Mouse (Mus musculus): ENCODE results near the gene Sorl1.

Gene Sorl1

DNA sequence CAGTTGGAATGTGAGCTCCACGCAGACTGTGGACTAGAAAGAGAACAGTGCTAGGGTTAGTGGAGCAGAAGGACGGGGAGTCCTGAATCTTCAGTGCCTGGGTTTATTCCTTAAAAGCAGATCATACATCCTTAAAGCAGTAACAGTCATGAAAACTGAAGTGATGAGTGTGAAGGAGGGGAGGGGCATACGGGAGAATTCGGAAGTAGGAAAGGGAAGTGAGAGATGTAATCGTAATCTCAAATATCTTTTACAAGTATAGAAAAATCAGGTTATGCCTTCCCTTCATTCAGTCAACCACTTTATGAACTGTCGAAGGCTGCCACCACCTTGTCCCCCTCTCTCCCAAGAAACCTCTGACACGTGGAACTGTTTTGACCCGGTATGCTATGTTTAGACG is 165.8 kb downstream of the Sorl1 start:
- DNase-seq (ENCODE audit: low spot score in 2 of 2): no peak

DNA sequence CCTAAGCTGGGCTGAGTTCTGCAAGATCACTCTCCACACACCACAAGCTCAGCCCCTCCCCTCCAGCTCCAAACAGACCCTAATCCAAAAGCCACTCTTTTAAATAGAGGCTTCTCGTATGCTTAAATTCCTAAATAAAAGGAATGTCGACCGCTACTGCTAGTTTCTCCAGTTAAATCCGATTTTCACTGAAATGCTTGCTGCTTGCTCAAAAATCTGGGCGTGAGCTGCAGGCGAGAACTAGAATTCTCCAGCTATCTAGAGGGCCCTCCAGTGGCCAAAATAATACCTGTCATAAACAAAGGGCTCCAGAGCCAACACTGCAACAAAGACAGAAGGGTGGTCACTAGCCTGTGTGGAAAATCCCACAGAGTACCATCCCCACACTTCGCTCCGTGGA is 170.6 kb downstream of the Sorl1 start:
- DNase-seq (ENCODE audit: low spot score in 2 of 2): peak; percentile 41 to 67

DNA sequence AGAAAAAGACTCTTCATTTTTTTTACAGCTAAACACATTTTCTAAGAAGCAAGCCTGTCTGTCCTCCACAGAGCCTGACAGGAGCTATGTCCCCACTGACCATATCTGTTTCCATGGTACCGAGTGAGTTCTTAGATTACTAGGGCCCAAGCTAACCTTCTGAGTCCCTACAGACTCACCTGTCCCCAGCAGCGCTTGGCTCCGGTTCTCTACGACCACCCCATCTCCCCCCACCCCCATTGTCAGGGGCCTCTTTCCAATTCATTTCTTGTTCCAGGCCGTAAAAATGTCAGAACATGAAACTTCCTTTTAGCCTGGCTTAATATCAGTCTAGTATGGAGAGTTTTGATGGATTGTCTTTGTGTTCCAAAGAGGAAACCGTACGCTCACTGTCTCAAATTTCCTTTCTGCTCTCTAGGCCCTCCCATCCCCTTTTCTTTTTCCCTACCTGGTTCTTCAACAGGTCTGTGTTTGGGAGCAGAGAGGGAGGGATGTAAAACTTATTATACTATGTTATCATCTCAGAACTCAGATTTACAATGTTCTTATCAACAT is 171.4 kb downstream of the Sorl1 start:
- no peak for DNase-seq (ENCODE audit: low spot score in 2 of 2)

DNA sequence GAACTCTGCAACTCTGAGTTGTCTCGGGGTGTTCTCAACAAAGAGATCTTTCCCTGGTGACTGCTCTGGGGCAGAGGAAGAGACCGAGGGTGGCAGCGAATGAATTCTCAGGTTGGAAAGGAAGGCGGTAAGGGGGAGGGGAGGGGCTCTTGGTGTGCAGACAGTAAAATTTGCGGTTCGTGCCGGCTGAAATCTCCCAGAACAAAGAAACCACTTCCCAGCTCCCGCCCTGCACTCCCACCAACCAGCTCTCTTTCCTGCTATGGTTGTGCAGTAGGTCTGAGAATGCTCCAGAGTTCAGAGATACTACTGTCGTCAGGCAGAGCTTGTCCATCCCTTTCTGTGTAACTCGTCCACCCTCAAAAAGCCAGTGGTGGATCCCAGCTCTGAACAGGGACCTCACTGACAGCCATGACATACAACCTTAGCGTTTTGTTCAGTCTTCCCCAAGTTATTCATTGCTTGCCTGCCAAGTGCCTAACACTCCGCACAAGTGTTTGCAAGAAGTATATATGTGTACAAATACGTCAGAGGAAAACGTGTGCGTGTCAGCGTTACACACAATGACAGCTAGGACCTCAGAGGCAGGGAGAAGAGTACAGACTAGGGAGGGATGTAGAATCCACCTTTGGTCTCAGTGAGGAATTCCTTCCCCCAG is 172.5 kb downstream of the Sorl1 start:
- no peak for DNase-seq (ENCODE audit: low spot score in 2 of 2)

DNA sequence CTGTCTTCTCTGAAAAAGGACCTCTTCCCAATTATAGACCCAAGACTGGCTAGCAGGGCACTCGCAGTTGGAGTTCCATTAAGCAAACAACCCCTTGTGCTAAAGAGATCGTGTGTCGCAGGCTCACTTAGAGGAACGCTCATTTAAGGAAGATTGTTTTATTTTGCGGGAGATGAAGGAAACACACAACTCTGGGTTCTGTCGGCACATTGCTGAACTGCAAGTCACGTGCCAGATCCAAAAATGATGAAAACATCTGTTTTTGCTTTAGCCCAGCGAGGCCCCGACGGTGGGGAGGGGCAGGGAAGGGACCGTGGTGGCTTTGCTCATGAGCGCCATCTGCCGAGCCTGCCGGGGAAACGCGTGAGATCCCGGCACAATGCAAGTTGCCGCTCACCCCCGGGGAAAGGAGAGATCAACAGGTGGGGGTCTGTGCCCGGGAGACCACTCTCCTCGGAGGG is 173.1 kb downstream of the Sorl1 start:
- peak; percentile 87 to 91 for DNase-seq (ENCODE audit: low spot score in 2 of 2)

DNA sequence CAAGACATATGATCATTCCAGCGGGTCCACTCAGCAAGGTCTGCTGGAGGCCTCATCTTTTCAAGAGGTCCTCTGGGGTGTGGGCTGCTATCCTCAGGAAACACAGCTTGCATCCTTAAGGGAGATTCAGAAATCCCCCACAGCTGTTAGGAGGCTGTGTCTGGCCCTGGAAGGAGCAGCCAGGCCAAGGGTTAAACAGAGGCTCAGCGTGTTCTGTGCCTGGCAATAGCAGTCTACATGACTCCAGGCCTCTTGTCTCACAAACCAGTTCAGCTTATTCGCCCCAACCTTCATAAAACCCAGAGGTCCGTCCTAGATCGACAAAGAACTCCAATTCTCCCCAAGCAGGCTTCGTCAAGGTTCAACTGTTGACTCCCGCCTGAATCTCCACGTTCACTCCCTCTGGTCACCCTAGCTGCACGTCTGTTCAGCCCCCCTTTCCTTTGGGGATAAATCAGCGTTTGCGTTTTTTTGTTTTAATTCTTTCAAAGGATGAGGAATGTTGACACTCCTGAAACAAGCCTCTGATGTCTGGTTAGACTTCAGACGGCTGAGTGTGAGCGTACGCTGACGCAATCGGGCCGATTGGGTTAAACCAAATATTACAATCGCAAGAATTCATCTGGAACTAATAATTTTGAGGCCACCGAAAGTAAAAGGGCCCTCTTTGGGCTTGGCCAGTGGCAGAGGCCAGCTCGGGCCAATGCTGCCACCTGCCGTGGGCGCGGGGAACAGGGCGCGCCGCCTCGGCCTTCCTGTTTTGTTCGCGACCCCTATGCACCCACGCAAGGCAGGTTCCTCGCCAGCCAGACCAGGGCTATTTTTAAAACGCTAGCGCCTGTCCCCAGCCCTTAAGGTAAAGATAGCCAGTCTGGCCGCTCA is 173.7 kb downstream of the Sorl1 start:
- peak; percentile 90 for DNase-seq (ENCODE audit: low spot score in 2 of 2)

DNA sequence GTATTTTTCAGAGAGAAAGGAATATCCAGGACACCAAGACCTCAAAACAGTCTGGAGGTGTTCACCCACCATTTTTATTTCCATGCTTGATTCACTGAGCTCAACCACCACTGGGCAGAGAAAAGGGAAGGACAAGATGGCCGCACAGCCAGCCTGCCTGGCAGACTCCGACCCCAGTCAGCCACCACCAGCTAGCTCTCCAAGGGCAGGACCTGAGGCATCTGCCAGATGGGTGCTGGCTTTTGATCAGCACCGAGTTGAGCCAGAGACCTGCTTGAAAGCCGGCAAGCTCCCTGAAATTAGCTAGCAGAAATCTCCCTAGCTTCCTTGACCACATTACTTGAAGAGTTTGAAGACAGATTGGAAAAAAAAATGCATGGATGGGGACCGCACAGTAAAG is 174.6 kb downstream of the Sorl1 start:
- no peak for DNase-seq (ENCODE audit: low spot score in 2 of 2)

DNA sequence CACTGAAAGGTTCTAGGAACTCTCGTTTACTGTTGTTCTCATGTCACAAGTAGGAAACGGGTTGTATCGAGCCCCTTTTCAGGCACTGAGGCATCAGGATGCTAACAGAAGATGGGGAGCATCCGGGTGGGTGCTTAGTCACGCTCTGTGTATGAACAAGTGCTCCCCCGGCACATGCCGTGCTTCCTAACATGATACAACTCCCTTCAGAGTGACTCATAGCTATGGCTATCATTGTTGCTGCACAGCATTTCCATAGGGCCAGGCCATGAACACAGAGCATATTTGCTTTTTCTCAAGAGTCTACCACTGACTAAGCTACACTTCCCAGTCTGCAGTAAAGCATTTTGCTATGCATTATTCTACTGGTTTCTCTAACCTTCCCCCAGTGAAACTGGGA is 179.1 kb downstream of the Sorl1 start:
- DNase-seq (ENCODE audit: low spot score in 2 of 2): no peak

DNA sequence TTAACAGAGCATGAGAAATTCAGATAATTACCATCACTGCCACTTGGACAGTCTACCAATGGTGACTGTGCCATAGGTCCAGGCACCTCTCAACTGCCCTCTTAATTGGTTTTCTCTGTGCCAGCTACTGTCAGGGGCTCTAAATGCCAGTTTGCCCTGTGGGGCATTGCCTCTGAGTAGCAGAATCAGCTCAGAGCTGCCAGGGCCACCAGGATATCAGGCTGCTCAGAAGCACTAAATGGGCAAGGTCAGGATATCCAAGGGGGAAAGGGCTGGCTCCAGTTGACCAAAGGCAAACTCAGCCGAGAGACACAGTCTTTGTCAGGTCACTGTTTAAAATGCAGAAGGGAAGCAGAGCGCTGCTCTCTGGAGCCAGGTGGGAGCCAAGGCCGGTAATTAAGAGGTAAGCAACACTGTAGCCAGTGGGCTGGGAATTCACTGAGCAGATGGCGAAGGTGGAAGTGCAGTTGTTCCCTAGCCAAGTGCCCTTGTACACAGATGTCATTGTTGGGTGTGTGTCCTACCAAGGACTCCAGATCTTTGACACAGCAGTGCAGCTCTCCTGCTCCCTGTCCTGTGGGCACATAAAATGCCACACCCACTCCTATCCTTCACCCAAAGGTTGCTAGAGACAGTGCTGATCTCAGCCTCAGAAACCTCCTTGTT is 181.0 kb downstream of the Sorl1 start:
- no peak for DNase-seq (ENCODE audit: low spot score in 2 of 2)

DNA sequence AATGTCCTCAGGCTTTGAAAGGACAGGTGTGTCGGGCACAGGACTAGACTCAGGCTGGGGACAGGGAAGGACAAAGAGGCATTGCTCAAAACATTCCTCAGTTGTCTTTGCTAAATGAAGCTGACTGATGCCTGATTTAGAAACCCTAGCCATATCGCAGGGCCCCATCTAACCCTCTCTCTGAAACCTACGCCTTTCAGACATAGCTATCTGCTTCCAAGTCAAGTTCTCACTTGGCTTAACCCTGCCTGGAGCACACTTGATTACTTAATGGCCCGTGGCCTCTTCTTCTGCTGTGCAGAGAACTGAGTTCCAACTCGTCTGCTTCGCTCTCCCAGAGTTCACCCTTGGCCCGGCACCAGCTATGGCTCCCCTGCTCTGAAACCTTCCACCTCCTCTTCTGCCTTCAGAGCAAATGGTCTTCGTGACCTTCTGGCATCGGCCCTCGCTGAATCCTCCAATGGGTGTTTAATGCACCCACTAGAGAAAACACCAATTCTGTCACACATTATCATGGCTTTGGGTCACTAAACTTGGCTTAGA is 183.7 kb downstream of the Sorl1 start:
- no peak for DNase-seq (ENCODE audit: low spot score in 2 of 2)

DNA sequence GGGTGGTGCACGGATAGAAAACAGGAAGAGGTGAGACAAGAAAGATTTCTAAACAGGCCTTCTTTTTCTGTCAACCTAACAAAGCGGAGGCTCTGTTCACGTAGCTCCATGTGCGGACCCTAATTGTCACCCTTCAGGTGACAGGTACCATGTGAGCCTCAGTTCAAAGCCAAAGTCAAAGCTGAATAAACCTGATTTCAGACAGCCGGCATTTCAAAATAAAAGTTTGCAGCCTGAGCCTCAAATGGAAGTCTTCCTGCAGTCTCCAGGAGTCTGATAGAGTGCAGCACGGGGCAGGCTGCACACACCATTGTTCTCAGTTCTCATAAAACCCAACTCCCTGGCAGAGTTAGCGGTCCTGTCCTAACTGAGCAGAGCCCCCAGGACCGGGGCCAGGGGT is 185.6 kb downstream of the Sorl1 start:
- DNase-seq (ENCODE audit: low spot score in 2 of 2): no peak

DNA sequence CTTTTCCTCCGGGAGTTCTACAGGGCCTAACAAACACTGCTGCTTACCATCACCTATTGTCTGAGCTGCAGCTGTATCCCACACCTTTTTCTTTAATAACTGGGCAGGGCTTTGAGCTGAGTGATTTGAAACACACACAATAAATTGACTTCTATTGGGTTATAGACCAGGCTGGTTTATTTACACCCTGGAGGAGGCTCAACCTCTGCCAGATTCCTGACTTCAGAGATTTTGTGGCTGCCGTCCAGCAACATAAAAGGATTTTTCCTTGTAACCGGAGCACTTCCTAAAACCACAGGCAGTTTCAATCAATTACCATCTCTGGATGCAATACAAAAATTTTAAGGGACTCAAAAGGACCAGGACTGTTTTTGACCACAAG is 186.1 kb downstream of the Sorl1 start:
- no peak for DNase-seq (ENCODE audit: low spot score in 2 of 2)

DNA sequence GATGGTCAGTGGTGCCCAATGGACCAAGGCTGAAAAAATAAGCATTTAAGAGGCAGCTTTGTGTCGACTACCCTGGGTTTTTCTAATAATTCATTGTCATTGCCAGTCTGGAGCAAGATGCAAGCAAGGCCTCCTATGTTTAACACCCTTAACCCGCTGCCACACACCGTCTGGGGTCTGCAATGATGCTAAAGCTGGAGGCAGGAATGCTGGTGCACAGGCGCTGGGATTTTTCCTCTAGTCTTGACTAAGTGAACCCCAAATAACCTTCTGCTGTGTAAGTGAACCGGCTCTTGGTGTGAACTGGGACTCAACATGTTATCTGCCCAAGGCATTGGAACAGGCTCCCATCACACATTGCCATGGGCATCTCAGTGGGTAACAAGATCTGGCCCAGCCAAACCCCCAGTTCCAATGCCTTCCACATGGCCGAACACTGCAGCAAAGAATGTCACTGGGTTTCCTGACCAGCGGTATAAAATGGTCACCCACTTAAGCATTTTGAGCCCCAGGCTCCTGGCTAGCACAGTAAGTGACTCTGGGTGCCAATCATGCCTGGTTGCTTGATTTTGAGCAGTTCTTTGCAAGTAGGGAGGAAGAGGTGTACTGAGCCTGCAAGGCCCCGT is 186.6 kb downstream of the Sorl1 start:
- DNase-seq (ENCODE audit: low spot score in 2 of 2): no peak

DNA sequence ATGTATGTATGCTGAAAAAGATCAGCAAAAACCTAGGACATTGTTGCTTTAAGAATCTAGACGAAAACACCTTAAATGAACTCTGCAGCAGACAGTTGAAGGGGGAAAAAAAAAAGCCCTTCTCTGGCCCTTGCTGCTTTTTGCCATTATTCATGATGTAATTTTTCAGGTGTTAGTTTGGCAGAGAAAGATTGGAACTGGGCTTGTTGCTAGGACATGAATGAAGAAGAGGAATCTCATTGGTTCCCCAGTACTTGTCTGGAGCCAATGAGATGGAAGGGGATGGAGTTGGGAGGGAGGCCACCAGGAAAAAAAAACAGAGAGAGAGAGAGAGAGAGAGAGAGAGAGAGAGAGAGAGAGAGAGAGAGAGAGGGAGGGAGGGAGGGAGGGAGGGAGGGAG is 187.5 kb downstream of the Sorl1 start:
- no peak for DNase-seq (ENCODE audit: low spot score in 2 of 2)

DNA sequence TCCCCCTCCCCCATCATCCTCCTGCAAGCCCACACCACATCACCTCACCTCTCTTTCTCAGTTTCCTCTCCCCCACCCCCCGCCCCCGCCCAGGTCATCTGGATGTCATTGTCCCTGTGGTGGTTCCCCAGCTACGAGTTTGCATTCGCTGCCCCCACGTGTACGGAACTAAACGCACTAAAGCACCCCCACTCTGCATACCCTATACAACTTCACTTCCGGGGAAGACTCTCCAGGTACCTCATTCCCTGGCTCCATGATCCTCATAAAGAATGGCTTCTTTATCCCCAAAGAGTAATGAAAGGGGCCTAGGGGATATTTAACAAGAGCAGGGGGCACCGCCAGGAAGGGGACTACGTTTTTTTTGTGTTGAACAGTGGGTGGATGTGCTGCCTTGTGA is 188.1 kb downstream of the Sorl1 start:
- no peak for DNase-seq (ENCODE audit: low spot score in 2 of 2)

DNA sequence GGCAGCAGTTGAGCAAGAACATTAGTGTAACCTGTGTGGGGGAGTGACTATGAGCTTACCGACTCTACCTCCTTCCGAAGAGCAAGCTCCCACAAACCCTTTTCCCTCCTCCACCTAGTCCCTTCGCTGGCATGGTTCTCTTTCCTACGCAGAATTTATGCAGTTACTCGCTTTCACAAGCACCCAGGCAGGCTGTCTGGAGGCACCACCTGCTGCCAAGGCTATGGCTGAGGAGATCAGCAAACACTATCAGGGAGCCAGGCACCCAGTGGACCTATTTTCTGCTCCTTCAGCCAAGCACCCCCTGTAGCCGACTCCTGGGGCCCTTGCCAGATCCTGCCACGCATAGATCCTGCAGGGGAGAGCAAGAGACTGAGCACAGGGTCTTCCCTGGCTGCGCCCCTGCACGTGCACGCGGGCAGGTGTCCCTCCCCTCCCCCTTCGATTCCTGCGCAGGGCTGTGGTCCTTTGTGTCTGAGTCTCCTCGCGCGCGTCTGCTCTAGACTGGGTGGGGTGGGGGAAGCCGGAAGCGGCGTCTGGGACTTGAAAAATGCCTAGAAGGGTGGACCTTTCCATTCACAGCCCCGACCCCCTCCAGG is 188.6 kb downstream of the Sorl1 start:
- peak in 1 of 2 experiments; percentile 36 for DNase-seq (ENCODE audit: low spot score in 2 of 2)

DNA sequence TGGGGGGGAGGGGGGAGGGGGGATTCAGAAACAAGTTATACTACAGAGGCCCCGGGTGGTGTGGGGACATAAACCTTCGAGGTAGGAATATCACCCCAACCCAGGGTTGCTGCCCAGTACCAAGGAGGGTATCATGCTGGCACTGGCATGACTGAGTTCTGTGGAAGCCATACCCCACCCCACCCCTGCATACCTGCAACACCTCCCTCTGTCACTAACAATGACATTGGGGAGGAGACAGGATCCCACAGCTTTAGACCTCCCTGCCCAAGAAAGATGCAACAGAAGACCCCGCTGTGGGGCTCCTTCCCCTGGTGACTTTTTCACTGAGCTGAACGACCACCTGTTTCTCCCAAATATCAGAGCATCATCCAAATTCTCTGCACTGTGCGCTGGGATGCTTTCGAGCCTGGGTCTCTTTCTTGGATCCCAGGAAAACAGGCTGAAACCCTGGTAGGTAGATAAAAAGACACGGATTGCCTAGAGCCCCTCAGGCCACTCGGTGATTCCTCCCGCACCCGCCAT is 189.2 kb downstream of the Sorl1 start:
- DNase-seq (ENCODE audit: low spot score in 2 of 2): no peak

DNA sequence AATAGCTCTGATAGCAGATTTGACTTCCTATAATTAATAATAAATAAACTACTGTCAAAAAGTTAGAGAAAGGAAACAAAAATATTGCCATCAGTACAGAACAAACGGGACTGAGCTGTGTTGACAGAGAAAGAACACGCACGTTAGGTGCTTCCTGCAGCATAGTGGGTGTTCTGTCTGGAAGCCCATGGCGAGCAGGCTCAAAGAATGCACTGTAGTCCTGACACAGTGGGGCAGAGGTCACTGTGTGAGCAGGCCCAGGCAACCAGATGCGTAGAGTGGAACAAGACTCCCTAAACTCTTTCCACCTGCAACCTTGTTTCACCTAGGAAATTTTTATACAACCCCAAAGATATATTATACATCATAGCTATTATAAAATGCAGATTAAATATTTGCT is 194.1 kb downstream of the Sorl1 start:
- no peak for DNase-seq (ENCODE audit: low spot score in 2 of 2)

DNA sequence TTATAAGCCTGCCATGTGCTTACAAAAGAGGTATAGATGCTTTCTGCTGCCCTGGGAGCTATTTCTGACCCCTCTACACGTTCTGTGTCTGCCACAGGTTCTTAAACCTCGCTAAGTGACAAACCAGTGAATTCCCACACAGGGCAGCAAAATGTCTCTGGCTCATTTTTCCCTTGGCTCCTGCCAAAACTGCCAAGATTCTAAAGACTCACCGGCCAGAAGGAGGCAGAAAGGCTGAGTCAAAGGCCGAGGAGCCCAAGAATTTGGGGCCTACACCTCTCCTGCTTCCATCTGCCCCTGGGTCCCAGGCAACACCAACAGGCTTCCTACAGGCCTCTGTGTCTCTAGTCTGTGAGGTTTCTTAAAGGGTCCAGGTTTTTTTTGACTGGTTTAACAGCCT is 198.4 kb downstream of the Sorl1 start:
- DNase-seq (ENCODE audit: low spot score in 2 of 2): no peak

DNA sequence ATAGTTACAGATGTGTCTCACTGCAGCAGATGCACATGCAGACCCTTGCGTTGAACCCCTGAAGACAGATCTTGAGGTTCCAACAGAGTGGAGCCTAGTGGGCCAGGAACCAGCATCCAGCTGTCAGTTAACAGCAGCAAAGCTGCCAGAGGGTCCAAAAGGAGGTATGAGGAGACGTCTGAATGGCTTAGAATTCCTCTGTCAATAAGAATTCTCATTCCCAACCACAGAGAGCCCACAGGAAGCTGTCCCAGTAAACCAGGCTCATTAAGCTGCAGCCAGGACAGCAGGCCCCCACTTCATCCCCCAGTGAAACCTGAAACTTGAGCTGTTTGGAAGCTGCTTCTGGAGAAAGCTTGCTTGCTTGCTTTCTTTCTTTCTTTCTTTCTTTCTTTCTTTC is 200.0 kb downstream of the Sorl1 start:
- no peak for DNase-seq (ENCODE audit: low spot score in 2 of 2)

DNA sequence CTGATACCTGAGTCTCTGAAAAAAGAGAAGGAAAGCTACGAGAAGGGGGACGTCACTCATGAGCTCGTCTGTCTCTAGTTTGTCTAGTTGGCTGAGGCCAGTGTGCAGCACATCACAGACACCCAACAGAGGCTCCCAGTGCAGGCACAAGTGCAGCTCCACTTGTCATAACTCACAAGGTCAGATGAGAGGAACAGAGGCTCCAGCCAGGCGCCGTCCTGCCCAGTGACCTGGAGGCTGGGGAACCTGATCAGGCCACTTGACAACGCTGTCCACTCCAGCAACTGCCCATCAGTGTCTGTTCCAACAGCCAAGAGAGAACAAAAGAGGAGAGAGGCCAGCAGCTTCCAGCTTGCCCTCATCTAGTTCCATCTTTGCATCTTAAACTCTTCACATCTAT is 201.7 kb downstream of the Sorl1 start:
- no peak for DNase-seq (ENCODE audit: low spot score in 2 of 2)

Measured in urinary bladder, postnatal 4 days (tissue).